Mouse (Mus musculus) naive thymus-derived CD4-positive, alpha-beta T cell, adult 2 months (primary cell): Measurements from ENCODE around the gene Exosc3.

ENCODE experiments used
- DNase-seq: peaks from one replicate; pipeline ENCODE4 v3.0.0-alpha.2; 2011; ENCODE audit warnings: low read depth

Gene Exosc3

DNA sequence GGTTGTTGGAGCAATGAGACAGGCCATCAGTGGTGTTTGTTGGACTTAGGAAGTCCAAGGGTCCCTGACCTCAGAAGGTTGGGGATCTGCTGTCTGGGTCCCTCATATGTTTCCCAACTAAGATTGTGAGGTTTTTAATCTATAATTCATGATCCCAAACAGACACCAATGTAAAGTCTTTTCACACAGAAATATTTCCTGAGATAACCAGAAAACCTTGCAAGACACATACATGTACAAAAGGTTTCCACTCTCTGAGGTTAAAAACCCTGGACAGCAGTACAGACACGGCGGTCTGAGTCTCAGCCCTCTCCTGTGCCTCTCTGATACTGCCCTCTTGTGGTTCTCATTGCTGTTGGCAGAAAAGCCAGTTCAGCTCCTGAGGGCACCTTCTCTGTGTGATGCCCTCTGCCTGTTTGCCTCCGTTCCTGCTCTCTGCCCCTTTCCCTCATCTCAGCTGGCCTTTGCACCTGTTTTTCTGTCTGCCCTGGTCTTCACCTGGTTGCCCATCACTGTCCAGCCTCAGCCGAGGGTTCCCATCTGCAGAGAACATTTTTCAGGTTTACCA lies 62.5 kb downstream of the Exosc3 start:
- peak; percentile 67 for DNase-seq

DNA sequence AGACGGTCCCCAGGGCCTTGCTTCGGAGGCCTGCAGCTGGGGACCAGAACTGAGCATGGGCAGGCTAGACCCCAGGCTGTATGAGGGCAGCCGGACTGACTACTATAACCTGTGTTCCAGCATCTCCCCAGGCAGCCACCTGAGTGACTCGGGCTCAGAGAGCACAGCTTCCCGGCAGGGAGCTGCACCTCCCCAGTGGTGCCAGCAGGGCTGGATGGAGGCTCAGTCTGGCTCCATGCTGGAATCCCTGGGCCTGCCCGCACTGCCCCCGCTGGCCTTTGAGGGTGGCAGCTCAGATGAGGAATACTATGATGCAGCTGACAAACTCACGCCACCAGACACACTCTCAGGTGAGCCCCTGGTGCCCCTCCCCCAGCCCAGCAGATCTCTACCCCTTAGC lies 63.2 kb downstream of the Exosc3 start:
- DNase-seq = no peak

DNA sequence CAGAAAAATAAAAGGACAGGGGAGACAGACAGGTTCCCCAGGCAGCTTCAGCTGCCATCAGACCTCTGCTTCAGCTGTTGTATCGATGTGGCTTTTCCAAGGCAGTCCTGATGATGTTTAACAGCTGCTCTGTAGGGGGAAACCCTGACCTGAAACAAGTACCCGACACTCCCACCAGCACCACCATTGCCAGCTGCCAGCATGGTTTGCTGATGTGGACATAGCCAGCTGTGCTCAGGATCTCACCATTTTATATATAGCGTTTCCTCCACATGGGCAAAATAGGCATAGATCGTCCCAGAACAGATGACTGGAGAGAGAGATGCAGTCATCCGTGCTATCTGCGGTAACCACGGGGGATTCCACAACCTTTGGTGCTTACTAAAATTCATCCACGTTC lies 66.8 kb downstream of the Exosc3 start:
- DNase-seq = no peak

DNA sequence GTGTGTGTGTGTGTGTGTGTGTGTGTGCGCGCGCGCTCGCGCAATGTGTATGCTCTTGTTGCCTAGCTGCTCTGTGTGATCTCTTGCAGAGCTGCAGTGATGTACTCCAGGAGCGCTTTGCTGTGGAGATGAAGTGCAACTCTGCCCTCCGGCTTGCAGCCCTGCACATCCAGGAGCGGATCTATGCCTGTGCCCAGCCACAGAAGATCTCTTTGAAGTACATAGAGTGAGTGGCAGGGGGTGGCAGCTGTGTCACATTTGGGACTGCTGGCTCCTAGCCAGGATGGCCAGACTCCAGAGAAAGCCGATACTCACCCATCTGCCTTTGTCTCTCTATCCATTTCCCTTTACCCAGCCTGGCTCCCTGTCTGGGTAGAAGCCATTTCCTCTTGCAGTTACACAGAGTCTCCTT lies 71.5 kb downstream of the Exosc3 start:
- DNase-seq = no peak

DNA sequence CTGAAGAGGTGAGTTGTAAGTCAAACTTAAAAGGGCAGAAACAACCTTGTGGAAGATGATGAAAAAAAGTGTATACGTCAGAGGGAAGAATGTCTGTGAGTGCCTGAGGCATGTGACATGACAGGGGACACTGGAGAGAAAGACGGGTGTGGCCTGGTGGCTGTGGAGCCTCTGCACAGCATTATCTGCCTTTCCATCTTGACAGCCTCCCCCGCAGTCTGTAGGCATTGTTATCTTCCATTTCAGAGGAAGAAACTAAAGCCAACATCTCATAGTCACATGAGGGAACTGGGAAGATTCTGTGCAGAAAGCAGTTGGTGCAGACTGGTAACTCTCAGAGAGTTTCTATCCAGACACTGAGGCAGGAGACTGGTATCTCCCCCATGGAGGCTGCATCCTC lies 74.6 kb downstream of the Exosc3 start:
- DNase-seq = no peak
